Mouse (Mus musculus): ENCODE measurements around the gene Ovol3. TPM values are rescaled to one million over a fixed set of nuclear protein-coding genes. Genes with fewer than 3 reads are reported as not detected.
"Not testable (repeated sequence)": the region's sequence is repeated elsewhere in the genome, so short reads cannot be mapped to it uniquely, and the experiment has no call there.

The Ovol3 gene
- total RNA-seq, 2 experiments from 2014 or later, result not detected

GRCm38 (mm10) chr7:30224206-30224605 is 11.3 kb downstream of the Ovol3 start:
- DNase-seq (ENCODE audit: low spot score in 2 of 2), result no peak

DNA sequence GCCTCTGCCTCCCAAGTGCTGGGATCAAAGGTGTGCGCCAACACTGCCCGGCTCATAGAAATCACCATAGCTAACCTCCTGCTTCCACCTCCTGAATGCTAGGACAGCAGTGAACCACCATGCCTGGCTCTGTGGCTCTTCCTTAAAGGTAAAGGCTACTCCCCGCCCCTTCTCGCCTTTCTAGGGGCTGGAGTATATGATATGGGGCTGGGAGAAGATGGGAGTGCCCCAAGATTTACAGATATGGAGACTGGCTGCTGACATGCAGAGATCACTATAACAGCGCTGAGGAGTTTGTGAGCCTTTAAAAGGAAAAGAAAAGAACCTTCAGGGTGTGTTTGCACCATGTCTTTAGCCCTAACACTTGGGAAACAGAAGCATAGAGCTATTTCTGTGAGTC is 13.3 kb downstream of the Ovol3 start:
- DNase-seq (ENCODE audit: low spot score in 2 of 2), result no peak

DNA sequence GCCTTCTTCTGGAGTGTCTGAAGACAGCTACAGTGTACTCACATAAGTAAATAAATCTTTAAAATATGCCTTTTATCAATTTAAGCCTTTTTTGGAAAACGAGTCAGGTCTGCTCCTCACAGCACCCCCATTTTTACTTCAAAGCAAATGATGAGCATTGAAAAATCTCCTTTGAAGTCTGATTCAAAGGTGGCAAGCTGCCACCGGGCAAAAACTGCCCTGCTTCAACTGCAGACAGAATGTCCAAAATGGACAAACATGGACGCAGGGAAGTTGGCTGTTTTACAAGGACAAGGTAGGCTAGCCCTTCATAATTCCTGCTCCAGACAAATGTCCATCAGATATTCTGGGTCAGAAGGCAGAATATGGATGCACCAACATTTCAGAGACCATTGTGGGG is 14.1 kb downstream of the Ovol3 start:
- DNase-seq (ENCODE audit: low spot score in 2 of 2), result no peak

DNA sequence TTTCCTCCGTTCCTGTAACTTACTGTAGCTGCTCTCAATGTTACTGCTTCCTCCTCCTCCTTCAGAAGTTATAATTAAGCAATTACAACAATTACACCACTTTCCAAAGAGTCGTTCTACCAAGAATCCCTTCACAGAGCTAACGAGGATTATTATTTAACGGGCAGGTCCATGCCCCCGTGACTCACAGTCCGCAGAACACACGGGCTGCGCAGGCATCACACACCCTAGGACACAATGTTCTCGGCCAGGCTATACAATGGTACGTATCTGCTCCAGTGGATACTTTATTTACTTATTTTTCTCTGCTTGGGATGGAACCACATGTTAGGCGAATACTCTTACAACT is 15.5 kb downstream of the Ovol3 start:
- no peak for DNase-seq (ENCODE audit: low spot score in 2 of 2)

- DNase-seq (ENCODE audit: low spot score in 2 of 2), result peak; percentile 59 to 71
Observed at GRCm38 (mm10) chr7:30219293-30220007, 16.1 kb downstream of the Ovol3 start.

DNA sequence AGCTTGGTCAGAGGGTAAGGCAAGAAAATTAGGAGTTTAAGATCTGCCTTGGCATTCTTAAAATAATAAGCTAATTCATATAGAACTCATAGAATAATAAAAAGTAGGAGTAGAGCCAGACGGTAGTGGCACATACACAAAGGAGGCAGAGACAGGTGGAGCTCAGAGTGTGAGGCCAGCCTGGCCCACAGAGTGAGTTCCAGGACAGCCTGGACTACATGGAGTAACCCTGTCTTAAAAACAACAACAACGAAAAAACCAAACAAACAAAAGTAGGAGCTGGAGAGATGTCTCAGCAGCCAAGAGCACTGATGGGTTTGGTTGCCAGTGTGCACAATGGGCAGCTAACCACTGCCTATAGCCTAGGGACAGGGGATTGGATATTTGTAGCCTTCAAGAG is 18.2 kb downstream of the Ovol3 start:
- DNase-seq (ENCODE audit: low spot score in 2 of 2), result no peak

GRCm38 (mm10) chr7:30216723-30217151 is 18.8 kb downstream of the Ovol3 start:
- DNase-seq (ENCODE audit: low spot score in 2 of 2), result peak; percentile 72 to 81

- no peak for DNase-seq (ENCODE audit: low spot score in 2 of 2)
Observed at GRCm38 (mm10) chr7:30215875-30216274, 19.6 kb downstream of the Ovol3 start.

- DNase-seq (ENCODE audit: low spot score in 2 of 2), result no peak
Observed at GRCm38 (mm10) chr7:30213881-30214280, 21.6 kb downstream of the Ovol3 start.

DNA sequence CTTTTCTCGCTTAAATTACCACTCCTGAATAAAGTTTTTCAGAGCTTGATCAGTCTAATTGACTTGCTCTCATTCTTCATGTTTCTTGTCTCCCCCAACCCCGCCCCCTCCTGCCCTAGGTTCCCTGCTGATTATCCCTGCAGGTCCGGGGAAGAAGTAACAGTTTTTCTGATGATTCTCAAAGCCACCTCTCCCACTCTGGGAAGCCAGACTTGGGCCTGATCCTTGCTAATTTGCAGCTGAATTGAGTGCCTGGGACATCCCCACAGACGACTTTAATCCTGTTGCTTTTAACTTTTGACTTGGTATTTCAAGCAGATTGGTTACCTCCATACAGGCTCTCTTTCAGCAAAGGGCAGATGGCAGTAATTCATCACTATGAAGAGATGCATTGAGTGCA is 24.5 kb downstream of the Ovol3 start:
- DNase-seq (ENCODE audit: low spot score in 2 of 2), result no peak

GRCm38 (mm10) chr7:30206364-30206763 is 29.2 kb downstream of the Ovol3 start:
- DNase-seq (ENCODE audit: low spot score in 2 of 2), result not testable (repeated sequence)

DNA sequence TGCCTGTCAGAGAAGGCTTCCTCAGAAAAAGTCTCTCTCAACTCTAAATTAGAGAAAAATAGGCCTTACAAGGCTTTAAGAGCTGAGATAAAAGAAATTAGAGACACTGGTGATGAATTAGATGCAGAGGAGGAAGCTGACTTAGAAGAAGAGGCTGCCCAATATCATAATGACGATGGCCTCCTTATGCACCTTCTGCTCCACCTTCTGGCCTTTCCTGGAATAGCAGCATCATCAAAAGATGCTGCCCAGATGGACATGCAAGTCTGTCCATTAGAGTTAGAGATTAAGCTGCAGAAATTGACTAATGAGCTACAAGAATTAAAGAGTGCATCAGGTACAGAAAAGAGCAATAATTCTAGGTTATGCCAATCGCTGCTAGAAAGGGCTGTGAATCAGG is 30.1 kb downstream of the Ovol3 start:
- peak; percentile 68 to 74 for DNase-seq (ENCODE audit: low spot score in 2 of 2)

GRCm38 (mm10) chr7:30204380-30204779 is 31.1 kb downstream of the Ovol3 start:
- DNase-seq (ENCODE audit: low spot score in 2 of 2), result no peak

GRCm38 (mm10) chr7:30202895-30203690 is 32.4 kb downstream of the Ovol3 start:
- no peak for DNase-seq (ENCODE audit: low spot score in 2 of 2)

DNA sequence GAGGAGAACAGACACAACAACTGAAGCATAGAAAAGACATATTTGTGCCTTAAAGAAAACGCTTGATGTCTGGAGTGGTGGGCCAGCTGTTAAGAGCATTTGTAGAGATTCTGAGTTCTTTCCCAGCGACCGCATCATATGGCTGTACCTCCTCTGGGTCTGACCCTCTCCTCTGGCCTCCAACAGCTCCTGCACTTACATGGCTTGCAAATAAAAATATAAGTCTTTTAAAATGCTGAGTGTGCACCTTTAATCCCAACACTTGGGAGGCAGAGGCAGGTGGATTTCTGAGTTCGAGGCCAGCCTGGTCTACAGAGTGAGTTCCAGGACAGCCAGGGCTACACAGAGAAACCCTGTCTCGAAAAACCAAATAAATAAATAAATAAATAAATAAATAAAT is 34.9 kb downstream of the Ovol3 start:
- not testable (repeated sequence) for DNase-seq (ENCODE audit: low spot score in 2 of 2)

DNA sequence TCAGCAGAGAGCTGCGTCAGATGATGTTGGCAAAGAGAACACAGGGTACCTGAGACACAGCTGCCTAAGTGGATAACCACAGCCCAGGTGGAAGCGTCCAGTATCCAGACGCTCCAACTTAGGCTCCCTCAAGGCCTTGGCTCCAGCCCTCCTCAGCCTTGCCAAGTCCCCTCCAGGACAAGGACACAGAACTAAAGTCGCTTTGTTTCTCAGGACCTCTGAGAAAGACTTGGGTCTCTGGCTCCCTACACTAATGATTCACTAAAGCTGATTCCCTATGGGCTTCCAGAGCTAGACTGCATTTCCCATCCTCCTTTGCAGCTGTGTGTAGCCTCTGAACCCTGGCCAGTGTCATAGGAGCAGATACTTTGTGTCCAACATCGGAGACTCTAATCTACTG is 35.3 kb downstream of the Ovol3 start:
- DNase-seq (ENCODE audit: low spot score in 2 of 2), result no peak

DNA sequence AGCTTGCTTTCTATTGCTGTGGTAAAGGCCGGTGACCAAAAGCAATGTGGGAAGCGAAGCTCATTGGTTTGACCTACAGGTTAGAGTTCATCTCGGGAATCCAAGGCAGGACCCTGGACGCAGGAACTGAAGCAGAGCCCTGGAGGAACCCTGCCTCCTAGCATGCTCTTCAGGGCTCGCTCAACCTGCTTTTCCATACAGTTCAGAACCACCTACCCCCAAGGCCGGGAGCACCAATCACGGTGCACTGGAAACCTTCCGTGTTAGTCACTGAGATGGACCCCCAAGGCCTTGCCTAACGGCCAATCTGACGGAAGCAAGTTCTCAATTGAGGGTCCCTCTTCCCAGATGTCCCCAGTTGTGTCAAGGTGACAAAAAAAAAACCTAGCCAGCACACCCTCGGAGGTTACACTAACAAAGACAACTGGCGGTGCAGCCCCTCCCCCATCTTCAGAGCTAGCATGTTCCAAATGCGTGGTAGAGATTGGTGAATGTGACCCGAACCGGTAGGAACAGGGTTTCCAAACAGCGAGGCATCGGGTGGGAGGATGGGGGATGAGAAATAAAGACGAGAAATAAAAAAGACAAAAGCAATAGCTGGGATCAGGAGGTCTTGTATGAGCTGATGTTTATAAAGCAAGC is 35.9 kb downstream of the Ovol3 start:
- DNase-seq (ENCODE audit: low spot score in 2 of 2), result no peak

- peak; percentile 53 to 68 for DNase-seq (ENCODE audit: low spot score in 2 of 2)
Observed at GRCm38 (mm10) chr7:30198481-30198971, 37.0 kb downstream of the Ovol3 start, which contains the start of gene Capns1. Gene Capns1 (minus strand): TSS chr7:30198811.

GRCm38 (mm10) chr7:30197592-30198129 is 37.9 kb downstream of the Ovol3 start:
- no peak for DNase-seq (ENCODE audit: low spot score in 2 of 2)

GRCm38 (mm10) chr7:30196171-30196570 is 39.4 kb downstream of the Ovol3 start:
- DNase-seq (ENCODE audit: low spot score in 2 of 2), result no peak

DNA sequence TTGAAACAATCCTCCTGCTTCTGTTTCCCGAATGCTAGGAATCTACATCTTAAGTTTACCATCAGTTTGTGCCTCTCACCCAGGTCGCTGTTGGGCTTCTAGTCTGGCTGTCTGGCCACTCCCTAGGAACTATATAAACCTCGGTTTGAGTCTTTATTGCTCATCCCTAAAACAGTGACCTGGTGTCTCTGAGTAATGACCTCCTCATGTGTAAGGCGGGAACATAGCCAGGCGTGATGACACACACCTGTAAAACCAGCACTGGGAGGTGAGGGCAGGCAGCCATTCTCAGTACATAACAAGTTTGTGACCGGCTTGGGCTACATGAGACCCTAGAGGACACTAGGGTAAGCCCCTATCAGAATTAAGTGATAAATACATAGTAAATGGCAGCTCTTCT is 40.1 kb downstream of the Ovol3 start:
- no peak for DNase-seq (ENCODE audit: low spot score in 2 of 2)

DNA sequence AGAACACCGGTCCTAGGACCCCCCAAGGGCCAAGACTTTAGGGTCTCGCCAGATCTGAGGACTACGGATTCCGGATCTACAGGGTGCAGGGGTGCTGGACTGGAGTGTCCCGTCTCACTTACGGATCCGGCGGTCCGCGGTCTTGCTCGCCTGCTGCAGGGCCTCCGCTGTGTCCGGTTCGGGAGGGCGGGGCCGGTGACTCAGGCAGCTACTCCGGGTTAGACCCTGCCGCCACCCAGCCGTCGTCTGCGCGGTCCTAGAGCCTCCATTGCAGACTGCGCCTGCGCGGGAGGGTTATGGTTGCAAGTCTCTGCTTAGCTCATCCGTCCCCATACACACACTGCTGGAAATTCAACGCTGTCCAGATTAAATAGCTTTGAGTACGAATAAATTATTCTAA is 40.6 kb downstream of the Ovol3 start:
- peak; percentile 88 to 95 for DNase-seq (ENCODE audit: low spot score in 2 of 2)

Measured in layer of hippocampus, postnatal 10 days (tissue).